Mouse (Mus musculus) spleen, adult 2 months (tissue): ENCODE data around the gene Clcf1. TPM values are rescaled to one million over a fixed set of nuclear protein-coding genes. Genes with fewer than 3 reads are reported as not detected.

Experiments
- DNase-seq, 2 experiments: peaks; one replicate each; pipeline versions ENCODE4 v3.0.0 to v3.0.0-alpha.2; 2012 to 2021; ENCODE audit warnings: low spot score in 2 of 2, low read depth in 1 of 2
- H3K27ac ChIP-seq: fragments of 200-500 bp; 2 replicates; pipeline ENCODE4 v1.5.1; 2012; ENCODE audit warnings: low read length, inconsistent platforms; ENCODE audit not compliant: insufficient read depth
- H3K27me3 ChIP-seq: fragments of 200-500 bp; 2 replicates; pipeline ENCODE4 v1.6.1; 2012; ENCODE audit warnings: mild to moderate bottlenecking, moderate library complexity, low read length, inconsistent platforms; ENCODE audit not compliant: control insufficient read depth, insufficient read depth
- H3K36me3 ChIP-seq: fragments of 200-500 bp; 2 replicates; pipeline ENCODE4 v1.6.1; 2012; ENCODE audit warnings: mild to moderate bottlenecking, low read length, inconsistent platforms; ENCODE audit not compliant: control insufficient read depth, insufficient read depth
- H3K4me1 ChIP-seq: fragments of 200-500 bp; 2 replicates; pipeline ENCODE4 v1.6.1; 2011; ENCODE audit warnings: inconsistent platforms; ENCODE audit not compliant: control insufficient read depth, insufficient read depth, insufficient read length
- H3K4me3 ChIP-seq: fragments of 200-500 bp; 2 replicates; pipeline ENCODE4 v1.5.1; 2011; ENCODE audit warnings: mild to moderate bottlenecking, inconsistent platforms; ENCODE audit not compliant: insufficient read depth, insufficient read length; ENCODE audit errors: extremely low read depth
- CTCF ChIP-seq: fragments of 200-500 bp; IDR thresholded peaks from 2 replicates; pipeline ENCODE4 v1.5.1; 2011; ENCODE audit warnings: mild to moderate bottlenecking, inconsistent platforms; ENCODE audit not compliant: insufficient read depth, insufficient read length, insufficient replicate concordance; ENCODE audit errors: extremely low read depth
- POLR2A ChIP-seq: fragments of 200-500 bp; IDR thresholded peaks from 2 replicates; pipeline ENCODE4 v1.6.1; 2011; ENCODE audit warnings: low read depth, low read length, inconsistent platforms
- WGBS: fragments of 180-500 bp; shearing (Covaris S2); methylation state at CpG from one replicate; pipeline ENCODE4 v1.1.7; 2018; 5-methylcytosine and 5-hydroxymethylcytosine counted together
- polyA plus RNA-seq: library from polyadenylated mRNA; depleted of rRNA; stranded (reverse); fragments of >200 nt; gene quantifications from 2 replicates; pipeline ENCODE4 v1.2.3, GENCODE M21; 2012

The Clcf1 gene
- polyA plus RNA-seq, 1 experiment: 128 TPM

DNA sequence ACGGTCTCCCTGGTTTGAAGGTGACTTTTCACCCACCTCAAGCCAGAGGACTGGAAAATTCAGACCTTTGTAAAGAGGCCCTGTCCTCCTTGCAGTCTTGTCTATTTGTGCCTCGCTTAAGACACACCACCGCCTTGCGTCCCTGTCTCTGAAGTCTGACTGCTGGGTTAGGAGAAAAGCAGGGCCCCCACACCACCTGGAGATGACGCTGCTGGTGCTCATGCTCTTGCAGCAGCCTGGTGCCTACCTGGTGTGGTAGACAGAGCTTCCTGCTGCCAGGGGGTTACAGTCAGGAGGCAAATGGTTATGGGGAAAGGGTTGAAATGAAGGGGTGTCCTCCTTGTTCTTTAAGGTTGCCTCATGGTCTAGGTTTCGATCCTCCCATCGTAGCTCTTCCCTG lies 40.2 kb downstream of the Clcf1 start:
- no peak overlapping the region for H3K27ac ChIP-seq
- TF ChIP-seq CTCF (no peak), POLR2A (no peak)
- no peaks in the 10 kb centered on the region for H3K27me3 ChIP-seq
- WGBS: 92% methylated on average over 7 of the region's 7 CpGs
- DNase-seq: no peak
- peaks cover 3% of the 10 kb centered on the region; the same call in 1 of the 2 replicates for H3K4me1 ChIP-seq
- no peaks in the 10 kb centered on the region for H3K36me3 ChIP-seq
- H3K4me3 ChIP-seq: no peak overlapping the region

DNA sequence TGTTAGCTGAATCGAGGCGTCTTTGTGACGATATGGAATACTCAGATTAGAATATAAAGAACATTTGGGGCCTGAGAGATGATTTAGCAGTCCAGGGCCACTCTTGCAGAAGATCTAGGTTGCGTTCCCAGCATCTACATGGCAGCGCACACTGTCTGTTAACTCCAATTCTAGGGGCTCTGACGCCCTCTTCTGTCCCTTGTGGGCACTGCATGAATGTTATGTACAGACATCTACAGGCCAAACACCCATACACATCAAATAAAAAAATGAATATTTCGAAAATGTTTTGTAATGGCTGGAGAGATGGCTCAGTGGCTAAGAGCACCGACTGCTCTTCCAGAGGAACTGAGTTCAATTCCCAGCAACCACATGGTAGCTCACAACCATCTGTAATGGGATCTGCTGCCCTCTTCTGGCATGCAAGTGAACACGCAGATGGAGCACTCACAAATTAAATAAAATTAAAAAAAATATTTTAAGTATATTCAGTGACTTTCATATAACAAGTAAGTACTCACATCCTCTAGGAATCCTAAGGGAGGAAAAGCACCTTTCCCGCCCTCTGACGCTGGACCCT lies 41.6 kb downstream of the Clcf1 start:
- H3K4me1 ChIP-seq: peaks cover 3% of the 10 kb centered on the region; the same call in 1 of the 2 replicates
- no peak for DNase-seq
- no peaks in the 10 kb centered on the region for H3K27me3 ChIP-seq
- WGBS: 86% methylated on average over 11 of the region's 11 CpGs
- no peak overlapping the region for H3K27ac ChIP-seq
- H3K4me3 ChIP-seq: no peak overlapping the region
- TF ChIP-seq POLR2A (no peak), CTCF (no peak)
- H3K36me3 ChIP-seq: no peaks in the 10 kb centered on the region

DNA sequence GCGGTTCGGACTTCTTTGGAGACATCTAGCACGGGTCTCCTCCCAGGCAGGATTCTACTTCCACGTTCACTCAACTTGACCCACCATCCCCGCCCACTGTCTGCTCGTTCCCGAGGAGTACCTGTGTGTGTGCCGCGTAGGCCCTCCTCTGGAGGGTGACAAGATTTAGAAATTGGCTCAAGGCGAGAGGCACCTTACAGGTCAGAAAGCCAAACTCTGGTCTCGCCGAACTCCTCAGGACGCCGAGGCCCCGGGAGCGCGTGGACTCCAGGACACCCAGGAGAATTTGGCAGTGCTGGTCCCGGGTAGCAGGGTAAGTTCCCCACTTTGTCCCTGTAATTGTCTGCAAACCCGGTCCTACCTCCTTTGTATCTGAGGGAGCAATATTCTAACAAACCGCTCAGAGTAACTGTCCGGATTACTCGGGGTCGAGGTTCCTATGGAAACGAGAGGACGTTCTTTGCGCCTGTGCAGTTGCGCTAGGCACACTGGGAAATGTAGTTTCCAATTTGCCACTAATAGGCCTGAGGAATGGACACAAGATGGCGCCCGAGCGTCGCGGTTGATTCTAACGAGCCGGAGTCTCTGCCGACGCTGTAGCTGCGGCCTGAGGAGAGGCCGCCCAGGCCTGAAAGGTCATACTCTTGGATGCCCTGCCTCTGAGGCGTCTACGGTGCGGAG lies 43.3 kb downstream of the Clcf1 start:
- Histone ChIP-seq H3K4me1 (peaks cover 4% of the 10 kb centered on the region; the same call in 1 of the 2 replicates), H3K27ac (no peak overlapping the region), H3K4me3 (peak overlapping the region; percentile 62), H3K27me3 (no peaks in the 10 kb centered on the region), H3K36me3 (no peaks in the 10 kb centered on the region)
- peak; percentile 85 to 89 for DNase-seq
- TF ChIP-seq CTCF (peak; percentile 97), POLR2A (no peak)
- WGBS: under 1% methylated on average over 41 of the region's 41 CpGs

DNA sequence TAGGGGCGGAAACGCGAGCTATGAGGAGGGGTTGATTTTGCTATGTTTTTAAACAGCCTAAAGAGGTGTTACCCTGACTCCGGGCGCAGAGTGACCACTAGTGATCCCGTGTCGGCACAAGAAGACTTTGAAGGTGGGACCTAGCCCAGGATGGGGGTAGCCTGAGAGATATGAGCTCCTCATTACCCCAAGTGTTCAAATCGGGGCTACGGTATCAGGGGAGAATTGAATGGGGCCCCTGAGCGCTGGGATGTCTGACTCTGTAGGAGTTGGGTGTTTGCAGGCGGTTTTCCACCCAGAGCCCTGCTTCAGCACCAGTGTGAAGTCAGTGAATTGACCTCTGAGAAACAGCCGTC lies 43.8 kb downstream of the Clcf1 start:
- no peak for DNase-seq
- WGBS: 54% methylated on average over 12 of the region's 12 CpGs
- Histone ChIP-seq H3K4me1 (peaks cover 5% of the 10 kb centered on the region; the same call in 1 of the 2 replicates), H3K4me3 (no peak overlapping the region), H3K27me3 (no peaks in the 10 kb centered on the region), H3K27ac (no peak overlapping the region), H3K36me3 (no peaks in the 10 kb centered on the region)
- TF ChIP-seq CTCF: no peak
- no peak for TF ChIP-seq POLR2A

DNA sequence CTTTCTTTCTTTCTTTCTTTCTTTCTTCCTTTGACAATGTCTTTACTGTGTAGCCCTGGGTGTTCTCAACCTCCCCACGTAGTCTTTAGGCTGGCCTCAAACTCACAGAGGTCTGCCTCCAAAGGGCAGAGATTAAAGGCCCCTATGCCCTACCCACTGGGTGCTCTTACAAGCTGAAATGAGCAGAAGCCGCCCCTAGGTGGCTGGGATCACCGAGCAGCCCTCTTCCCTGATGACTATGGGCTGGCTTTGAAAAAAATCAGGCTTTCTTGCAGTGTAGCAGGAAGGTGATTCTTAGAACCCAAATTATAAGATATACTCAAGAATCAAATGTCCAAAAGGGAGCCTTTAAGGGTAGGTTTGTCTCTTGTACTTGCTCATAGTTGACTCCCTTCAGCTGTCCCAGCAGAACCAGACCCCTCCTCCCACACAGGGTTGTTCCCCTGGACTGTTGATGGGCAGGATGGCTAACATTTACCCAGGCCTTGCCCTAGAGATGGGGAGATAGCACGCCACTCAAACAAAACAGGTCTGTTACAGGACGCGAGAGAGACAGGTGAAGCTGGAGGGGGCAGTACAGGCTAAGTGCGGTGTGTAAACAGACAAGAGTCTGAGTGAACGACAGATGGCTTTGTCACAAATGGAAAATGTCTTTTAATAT lies 47.1 kb downstream of the Clcf1 start:
- DNase-seq: no peak
- peak; percentile 21; the same call in 1 of the 2 replicates for TF ChIP-seq CTCF
- no peak for TF ChIP-seq POLR2A
- Histone ChIP-seq H3K4me1 (peaks cover 7% of the 10 kb centered on the region; the same call in 1 of the 2 replicates), H3K27ac (no peak overlapping the region), H3K4me3 (no peak overlapping the region), H3K36me3 (no peaks in the 10 kb centered on the region), H3K27me3 (no peaks in the 10 kb centered on the region)
- WGBS: 60% methylated on average over 8 of the region's 8 CpGs

DNA sequence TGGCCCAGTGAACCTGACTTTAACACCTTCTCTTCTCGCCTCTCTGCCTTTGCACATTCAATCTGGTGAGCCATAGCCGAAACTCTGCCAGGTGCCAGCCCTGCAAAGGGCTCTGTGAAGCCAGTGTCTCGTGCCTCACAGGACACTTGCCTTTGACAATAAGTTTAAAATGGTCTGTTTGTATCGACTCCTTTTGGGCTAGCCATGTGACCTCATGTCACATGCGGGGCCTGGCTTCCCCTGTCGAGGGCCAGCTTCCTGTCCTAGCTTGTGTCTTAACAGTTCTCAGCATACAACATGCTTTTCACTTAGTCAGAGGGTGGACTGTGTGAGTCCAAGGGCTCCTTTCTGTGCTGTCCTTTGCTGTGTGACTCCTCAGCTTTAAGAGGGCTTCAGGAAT lies 48.7 kb downstream of the Clcf1 start:
- Histone ChIP-seq H3K4me3 (no peak overlapping the region), H3K36me3 (no peaks in the 10 kb centered on the region), H3K27me3 (no peaks in the 10 kb centered on the region), H3K4me1 (peaks cover 5% of the 10 kb centered on the region; the same call in 1 of the 2 replicates), H3K27ac (no peak overlapping the region)
- TF ChIP-seq POLR2A (no peak), CTCF (no peak)
- 44% methylated on average over 6 of the region's 6 CpGs for WGBS
- DNase-seq: no peak

DNA sequence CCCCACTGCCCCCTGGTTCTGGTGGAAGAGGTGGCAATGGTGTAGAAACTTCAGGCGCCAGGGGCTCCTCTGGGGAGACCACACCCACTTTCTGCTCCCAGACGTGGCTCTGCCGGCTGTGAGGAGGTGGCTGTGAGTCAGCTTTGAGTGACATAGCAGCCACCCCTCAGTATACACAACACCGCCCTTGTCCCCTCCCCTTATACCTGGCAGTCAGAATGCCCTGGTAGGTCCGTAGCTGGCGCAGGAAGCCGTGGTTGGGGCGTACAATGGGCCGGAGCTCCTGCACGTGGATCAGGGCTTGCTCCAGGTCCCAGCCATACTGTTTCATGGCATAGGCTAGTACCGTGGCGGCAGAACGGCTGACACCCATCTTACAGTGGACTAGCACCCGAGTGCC lies 49.7 kb downstream of the Clcf1 start:
- H3K27ac ChIP-seq: no peak overlapping the region
- no peak for TF ChIP-seq CTCF
- TF ChIP-seq POLR2A: no peak
- no peak overlapping the region for H3K4me3 ChIP-seq
- no peaks in the 10 kb centered on the region for H3K36me3 ChIP-seq
- no peaks in the 10 kb centered on the region for H3K27me3 ChIP-seq
- peaks cover 10% of the 10 kb centered on the region; the same call in 1 of the 2 replicates for H3K4me1 ChIP-seq
- no peak for DNase-seq
- WGBS: 72% methylated on average over 14 of the region's 14 CpGs
